In the genomic region with DNA sequence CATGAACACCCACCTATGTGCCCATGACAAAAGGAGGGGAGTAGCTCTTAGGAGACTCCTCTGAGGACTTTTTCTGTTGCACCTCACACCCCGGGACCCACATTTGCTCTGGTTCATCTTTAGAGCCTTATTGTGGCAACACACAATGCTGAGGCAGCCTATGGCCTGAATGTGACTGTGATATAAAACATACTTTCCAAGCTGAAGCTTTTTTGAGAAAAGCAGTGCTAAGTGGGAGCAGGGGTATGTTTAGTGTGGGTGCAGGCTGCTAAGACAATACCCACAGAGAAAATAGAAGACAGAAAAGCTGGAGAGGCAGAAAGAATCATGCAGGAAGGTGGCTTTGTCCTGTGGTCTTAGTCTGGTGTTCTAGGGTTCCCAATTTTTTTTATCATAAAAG, we compare ENCODE assay signal across 21 mouse cellular contexts.
"Had no signal": no experiment of that assay in that cellular context is flagged by ENCODE, and none has a peak within 500 bp of the region (broad histone marks: within the 10 kb centered on the region; RNA-seq: fewer than 3 reads in every experiment).

No protein-coding gene starts in this region.

- H3K36me3 ChIP-seq: heart, embryonic 13.5 days; heart, embryonic 15.5 days; hindbrain, embryonic 10.5 days; hindbrain, embryonic 12.5 days; intestine, embryonic 15.5 days; limb, embryonic 13.5 days; limb, embryonic 15.5 days; liver, embryonic 12.5 days had no signal

- H3K4me1 ChIP-seq: heart, embryonic 15.5 days; hindbrain, embryonic 10.5 days; hindbrain, embryonic 12.5 days; intestine, embryonic 15.5 days; limb, embryonic 13.5 days; limb, embryonic 15.5 days; liver, embryonic 12.5 days had no signal

- H3K9me3 ChIP-seq: heart, embryonic 13.5 days; heart, embryonic 15.5 days; hindbrain, embryonic 10.5 days; hindbrain, embryonic 12.5 days; intestine, embryonic 15.5 days; limb, embryonic 13.5 days; limb, embryonic 15.5 days; liver, embryonic 12.5 days had no signal

- H3K4me3 ChIP-seq: gastrocnemius, adult 2 months; heart, adult 2 months; heart, embryonic 13.5 days; heart, embryonic 15.5 days; hindbrain, embryonic 10.5 days; hindbrain, embryonic 12.5 days; intestine, embryonic 15.5 days; layer of hippocampus, adult 2 months; limb, embryonic 13.5 days; limb, embryonic 15.5 days; liver, embryonic 12.5 days had no signal

- H3K9ac ChIP-seq: heart, embryonic 13.5 days; heart, embryonic 15.5 days; hindbrain, embryonic 12.5 days; hindbrain, embryonic 14.5 days; intestine, embryonic 15.5 days; limb, embryonic 13.5 days; limb, embryonic 15.5 days; liver, embryonic 12.5 days; liver, embryonic 14.5 days had no signal

- H3K27ac ChIP-seq: gastrocnemius, adult 2 months; heart, adult 2 months; heart, embryonic 13.5 days; heart, embryonic 15.5 days; hindbrain, embryonic 10.5 days; hindbrain, embryonic 12.5 days; hindbrain, embryonic 14.5 days; intestine, embryonic 15.5 days; layer of hippocampus, adult 2 months; limb, embryonic 13.5 days; limb, embryonic 15.5 days; liver, embryonic 12.5 days; liver, embryonic 14.5 days had no signal

- DNase-seq: gastrocnemius, adult 2 months; gastrocnemius, postnatal 10 days; gastrocnemius, postnatal 25 days; heart, adult 2 months; heart, postnatal 4 days; kidney, adult 18-20 months; kidney, adult 8-10 months; kidney, postnatal 10 days; kidney, postnatal 25 days; kidney, postnatal 4 days had no signal

- H3K27me3 ChIP-seq: heart, embryonic 13.5 days; heart, embryonic 15.5 days; hindbrain, embryonic 12.5 days; intestine, embryonic 15.5 days; limb, embryonic 13.5 days; limb, embryonic 15.5 days; liver, embryonic 12.5 days had no signal
